Mouse (Mus musculus) C2C12 (cell line): Measurements from ENCODE around the gene Med25. TPM values are rescaled to one million over a fixed set of nuclear protein-coding genes. Genes with fewer than 3 reads are reported as not detected.

Experiments
- H3K27me3 ChIP-seq: one replicate; pipeline ENCODE4 v1.6.1; 2011; ENCODE audit not compliant: control insufficient read depth, insufficient read depth, insufficient read length
- H3K36me3 ChIP-seq: one replicate; pipeline ENCODE4 v1.6.1; 2011; ENCODE audit not compliant: control insufficient read depth, insufficient read depth
- H3K4me3 ChIP-seq: one replicate; pipeline ENCODE4 v1.5.1; 2011; ENCODE audit warnings: mild to moderate bottlenecking, control low read depth; ENCODE audit not compliant: poor library complexity, insufficient read depth, severe bottlenecking
- H3K79me2 ChIP-seq: one replicate; pipeline ENCODE4 v1.6.1; 2011; ENCODE audit not compliant: control insufficient read depth, insufficient read depth
- H3K79me3 ChIP-seq: one replicate; pipeline ENCODE4 v1.6.1; 2011; ENCODE audit warnings: low read depth, control low read depth
- H3ac ChIP-seq: one replicate; pipeline ENCODE3; 2011; ENCODE audit warnings: low read depth; ENCODE audit not compliant: control insufficient read depth, insufficient read length
- CEBPB ChIP-seq: IDR thresholded peaks from one replicate; pipeline ENCODE4 v1.6.1; 2011; ENCODE audit warnings: low read depth, mild to moderate bottlenecking, control low read depth, moderate library complexity
- CTCF ChIP-seq: IDR thresholded peaks from one replicate; pipeline ENCODE4 v1.5.1; 2011; ENCODE audit not compliant: control insufficient read depth, insufficient read depth, insufficient read length
- FOSL1 ChIP-seq: IDR thresholded peaks from one replicate; pipeline ENCODE4 v1.8.0; 2011; ENCODE audit warnings: mild to moderate bottlenecking, low read length; ENCODE audit not compliant: poor library complexity, insufficient read depth, severe bottlenecking
- MAX ChIP-seq: IDR thresholded peaks from one replicate; pipeline ENCODE4 v1.6.1; 2011; ENCODE audit warnings: mild to moderate bottlenecking, control low read depth
- MYOD1 ChIP-seq: IDR thresholded peaks from one replicate; pipeline ENCODE4 v1.6.1; 2011; ENCODE audit warnings: low read depth; ENCODE audit not compliant: control insufficient read depth, insufficient read length
- MYOG ChIP-seq: IDR thresholded peaks from one replicate; pipeline ENCODE4 v1.6.1; 2011; ENCODE audit not compliant: control insufficient read depth, insufficient read length; ENCODE audit errors: extremely low read depth
- USF1 ChIP-seq: IDR thresholded peaks from one replicate; pipeline ENCODE4 v1.6.1; 2011; ENCODE audit warnings: low read depth, mild to moderate bottlenecking, control low read depth, moderate library complexity
- polyA plus RNA-seq: library from polyadenylated mRNA; unstranded; fragments of >200 nt; fragmentation: generic; extraction: Trizol; gene quantifications from one replicate; pipeline ENCODE4 v1.2.1, GENCODE M21; 2012; ENCODE audit warnings: missing spikeins

The Med25 gene
- polyA plus RNA-seq, 1 experiment, result 43.9 TPM

- Histone ChIP-seq H3K27me3 (no peaks in the 10 kb centered on the region), H3K79me3 (peaks cover 30% of the 10 kb centered on the region), H3K36me3 (peaks cover 25% of the 10 kb centered on the region), H3ac (no peak overlapping the region), H3K79me2 (peaks cover 52% of the 10 kb centered on the region), H3K4me3 (no peak overlapping the region)
- no peak for TF ChIP-seq CTCF
- TF ChIP-seq MAX, result no peak
- TF ChIP-seq FOSL1, result no peak
- TF ChIP-seq CEBPB, result no peak
- TF ChIP-seq MYOG, result no peak
Observed at GRCm38 (mm10) chr7:44863210-44863609, 29.3 kb downstream of the Med25 start.

GRCm38 (mm10) chr7:44862434-44862833, 30.1 kb downstream of the Med25 start:
- no peaks in the 10 kb centered on the region for H3K27me3 ChIP-seq
- no peak overlapping the region for H3K4me3 ChIP-seq
- H3ac ChIP-seq, result no peak overlapping the region
- TF ChIP-seq MAX (no peak), FOSL1 (no peak), MYOD1 (no peak), CTCF (no peak), MYOG (no peak), USF1 (no peak), CEBPB (no peak)
- H3K36me3 ChIP-seq, result peaks cover 25% of the 10 kb centered on the region
- peaks cover 27% of the 10 kb centered on the region for H3K79me3 ChIP-seq
- H3K79me2 ChIP-seq, result peaks cover 52% of the 10 kb centered on the region

GRCm38 (mm10) chr7:44861429-44861816, 31.1 kb downstream of the Med25 start:
- TF ChIP-seq FOSL1, result no peak
- no peak for TF ChIP-seq CEBPB
- TF ChIP-seq CTCF, result no peak
- TF ChIP-seq MYOG, result no peak
- no peak for TF ChIP-seq USF1
- TF ChIP-seq MAX, result no peak
- TF ChIP-seq MYOD1, result no peak

DNA sequence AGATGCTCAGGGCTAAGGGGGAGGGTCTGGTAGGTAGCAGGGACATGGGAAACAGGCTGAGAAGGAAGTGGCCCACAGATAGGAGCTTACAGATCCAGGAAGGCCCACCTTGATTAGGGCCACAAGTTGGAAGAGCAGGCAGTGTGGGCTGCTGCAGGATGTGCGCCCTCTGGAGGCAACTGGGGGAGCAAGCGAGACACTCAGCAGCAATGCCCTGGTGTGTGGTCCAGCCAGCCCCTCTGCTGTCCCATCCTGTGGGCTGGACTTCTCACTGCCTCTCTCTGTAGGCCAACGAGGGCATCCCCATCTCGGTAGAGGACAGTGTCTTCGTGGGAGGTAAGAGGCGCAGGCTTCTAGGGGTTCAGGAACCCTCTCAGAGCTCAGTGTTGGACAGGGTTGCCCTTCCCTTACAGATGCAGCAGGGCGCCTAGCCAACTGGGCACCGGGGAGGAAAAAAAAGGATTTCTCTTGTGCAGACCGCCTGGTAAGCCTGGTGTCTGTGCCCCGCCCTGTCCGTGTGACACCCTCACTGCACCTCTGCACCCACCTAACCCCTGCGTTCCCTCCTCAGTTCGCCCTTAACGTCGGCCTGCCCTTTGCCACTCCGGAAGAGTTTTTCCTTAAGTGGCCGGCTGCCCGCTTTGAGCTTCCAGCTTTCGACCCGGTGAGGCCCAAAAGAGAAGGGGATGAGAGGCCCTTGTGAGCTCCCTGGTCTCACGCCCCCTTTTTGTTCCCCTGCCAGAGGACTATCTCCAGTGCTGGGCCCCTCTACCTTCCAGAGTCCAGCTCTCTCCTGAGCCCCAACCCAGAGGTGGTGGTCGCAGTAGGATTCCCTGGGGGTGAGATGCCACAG, 31.7 kb downstream of the Med25 start:
- no peak overlapping the region for H3ac ChIP-seq
- peaks cover 14% of the 10 kb centered on the region for H3K79me3 ChIP-seq
- H3K36me3 ChIP-seq, result peaks cover 20% of the 10 kb centered on the region
- H3K79me2 ChIP-seq, result peaks cover 38% of the 10 kb centered on the region
- TF ChIP-seq FOSL1 (no peak), CTCF (peak; percentile 96)
- no peak overlapping the region for H3K4me3 ChIP-seq
- H3K27me3 ChIP-seq, result no peaks in the 10 kb centered on the region

More at GRCm38 (mm10) chr7:44861429-44861816, 31.1 kb downstream of the Med25 start:
- peaks cover 18% of the 10 kb centered on the region for H3K79me3 ChIP-seq
- H3K27me3 ChIP-seq, result no peaks in the 10 kb centered on the region
- peaks cover 44% of the 10 kb centered on the region for H3K79me2 ChIP-seq
- H3K4me3 ChIP-seq, result no peak overlapping the region
- peaks cover 25% of the 10 kb centered on the region for H3K36me3 ChIP-seq
- H3ac ChIP-seq, result no peak overlapping the region

- no peak overlapping the region for H3K4me3 ChIP-seq
- H3K79me3 ChIP-seq, result peaks cover 8% of the 10 kb centered on the region
- peaks cover 29% of the 10 kb centered on the region for H3K79me2 ChIP-seq
- H3ac ChIP-seq, result no peak overlapping the region
- H3K36me3 ChIP-seq, result peaks cover 17% of the 10 kb centered on the region
- TF ChIP-seq MYOG, result no peak
- TF ChIP-seq CTCF, result no peak
- no peaks in the 10 kb centered on the region for H3K27me3 ChIP-seq
Observed at GRCm38 (mm10) chr7:44859896-44860295, 32.6 kb downstream of the Med25 start.

GRCm38 (mm10) chr7:44857905-44858304, 34.6 kb downstream of the Med25 start:
- peak overlapping the region; percentile 25 for H3ac ChIP-seq
- no peak for TF ChIP-seq MYOD1
- no peak for TF ChIP-seq FOSL1
- TF ChIP-seq MYOG, result no peak
- TF ChIP-seq MAX, result no peak
- no peak for TF ChIP-seq USF1
- TF ChIP-seq CTCF, result no peak
- no peak for TF ChIP-seq CEBPB
- H3K36me3 ChIP-seq, result peaks cover 9% of the 10 kb centered on the region
- H3K79me3 ChIP-seq, result peaks cover 11% of the 10 kb centered on the region
- peaks cover 26% of the 10 kb centered on the region for H3K79me2 ChIP-seq
- no peaks in the 10 kb centered on the region for H3K27me3 ChIP-seq
- peak overlapping the region; percentile 65 for H3K4me3 ChIP-seq
